Mouse (Mus musculus) forebrain, embryonic 11.5 days (tissue): ENCODE data around the gene Art3. TPM values are rescaled to one million over a fixed set of nuclear protein-coding genes. Genes with fewer than 3 reads are reported as not detected.
"Not testable (repeated sequence)": the region's sequence is repeated elsewhere in the genome, so short reads cannot be mapped to it uniquely, and the experiment has no call there.

Source experiments
- ATAC-seq: fragments of 200-750 bp; cut with Nextera tagmentation; replicated peaks from 2 replicates; pipeline ENCODE4 v1.8.0; 2017; ENCODE audit warnings: moderate TSS enrichment; ENCODE audit not compliant: low FRiP score
- DNase-seq: peaks from one replicate; pipeline ENCODE4 v3.0.0-alpha.2; 2017; ENCODE audit warnings: low spot score
- H3K27ac ChIP-seq: fragments of 300-500 bp; sonication (generic); 2 replicates; pipeline ENCODE4 v1.5.1; 2014; ENCODE audit warnings: low read depth, low read length
- H3K27me3 ChIP-seq: fragments of 300-500 bp; sonication (generic); 2 replicates; pipeline ENCODE4 v1.6.1; 2014; ENCODE audit warnings: mild to moderate bottlenecking, low read length, mixed read lengths; ENCODE audit not compliant: control insufficient read depth, insufficient read depth
- H3K36me3 ChIP-seq: fragments of 300-500 bp; sonication (generic); 2 replicates; pipeline ENCODE4 v1.6.1; 2014; ENCODE audit warnings: mild to moderate bottlenecking, low read length, moderate library complexity, mixed read lengths; ENCODE audit not compliant: control insufficient read depth, insufficient read depth
- H3K4me1 ChIP-seq: fragments of 300-500 bp; sonication (generic); replicated peaks from 2 replicates; pipeline ENCODE4 v1.6.1; 2014; ENCODE audit warnings: low read length, mixed read lengths; ENCODE audit not compliant: control insufficient read depth, insufficient read depth
- H3K4me2 ChIP-seq: fragments of 300-500 bp; sonication (generic); 2 replicates; pipeline ENCODE4 v1.6.1; 2014; ENCODE audit warnings: low read depth, mild to moderate bottlenecking, low read length, moderate library complexity, mixed read lengths; ENCODE audit not compliant: severe bottlenecking
- H3K4me3 ChIP-seq: fragments of 300-500 bp; sonication (generic); 2 replicates; pipeline ENCODE4 v1.5.1; 2014; ENCODE audit warnings: low read depth, low read length
- H3K9ac ChIP-seq: fragments of 300-500 bp; sonication (generic); 2 replicates; pipeline ENCODE4 v1.6.1; 2014; ENCODE audit warnings: low read length
- H3K9me3 ChIP-seq: fragments of 300-500 bp; sonication (generic); 2 replicates; pipeline ENCODE4 v1.6.1; 2016; ENCODE audit warnings: low read length, mixed read lengths; ENCODE audit not compliant: control insufficient read depth
- WGBS: fragments of 180-500 bp; shearing (Covaris S2); extraction: QIAGEN DNeasy Blood & Tissue Kit; methylation state at CpG from one replicate; pipeline ENCODE4 v1.1.7; 2014; 5-methylcytosine and 5-hydroxymethylcytosine counted together
- polyA plus RNA-seq: library from polyadenylated mRNA; unstranded; fragments of >200 nt; fragmentation: Nextera tagmentation; extraction: Ambion mirVana; gene quantifications from 2 replicates; pipeline ENCODE4 v1.2.1, GENCODE M21; 2014

Art3 gene
- polyA plus RNA-seq, 1 experiment from 2014 or later, result 0.75 TPM

GRCm38 (mm10) chr5:92352716-92353115 is 21.1 kb downstream of the Art3 start:
- H3K27me3 ChIP-seq, H3K9ac ChIP-seq, H3K4me2 ChIP-seq, H3K4me1 ChIP-seq, H3K4me3 ChIP-seq, H3K9me3 ChIP-seq, H3K27ac ChIP-seq, DNase-seq, ATAC-seq, H3K36me3 ChIP-seq: not testable (repeated sequence)
- WGBS, result 72% methylated on average over 4 of the region's 4 CpGs

- H3K4me3 ChIP-seq, result no peak overlapping the region
- H3K4me2 ChIP-seq, result no peak overlapping the region
- H3K9ac ChIP-seq, result no peak overlapping the region
- H3K4me1 ChIP-seq, result peaks cover 1% of the 10 kb centered on the region; the same call in 1 of the 2 replicates
- WGBS, result 53% methylated on average over 11 of the region's 11 CpGs
- H3K9me3 ChIP-seq, result no peaks in the 10 kb centered on the region
- ATAC-seq, result no peak
- DNase-seq, result no peak
- no peaks in the 10 kb centered on the region for H3K36me3 ChIP-seq
- H3K27me3 ChIP-seq, result no peaks in the 10 kb centered on the region
- no peak overlapping the region for H3K27ac ChIP-seq
Observed at GRCm38 (mm10) chr5:92353517-92353916, 21.9 kb downstream of the Art3 start.

DNA sequence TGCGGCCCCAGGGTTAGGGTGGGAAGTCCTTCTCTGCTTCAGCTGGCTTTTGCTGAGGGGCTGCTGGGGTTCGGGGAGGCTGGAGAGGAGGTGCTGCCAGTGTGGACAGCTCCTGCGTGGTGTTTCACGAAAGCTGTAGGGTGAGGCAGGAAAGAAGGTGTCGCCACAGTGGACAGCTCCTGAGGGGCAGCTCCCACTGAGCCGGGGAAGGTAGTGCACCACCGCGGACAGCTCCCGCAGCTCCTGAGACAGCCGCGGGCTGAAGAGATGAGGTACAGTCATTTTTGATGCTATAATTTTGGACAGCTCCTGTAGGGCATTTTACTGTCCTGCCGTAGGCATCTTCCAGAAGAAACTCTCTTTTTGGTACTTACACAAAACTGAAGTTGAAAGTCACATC is 26.4 kb downstream of the Art3 start:
- Histone ChIP-seq H3K4me1 (no peaks in the 10 kb centered on the region), H3K9me3 (no peaks in the 10 kb centered on the region), H3K36me3 (no peaks in the 10 kb centered on the region), H3K4me2 (no peak overlapping the region), H3K4me3 (no peak overlapping the region), H3K27ac (no peak overlapping the region), H3K27me3 (no peaks in the 10 kb centered on the region), H3K9ac (no peak overlapping the region)
- 69% methylated on average over 11 of the region's 12 CpGs for WGBS
- no peak for DNase-seq
- no peak for ATAC-seq

- Histone ChIP-seq H3K9ac (no peak overlapping the region), H3K9me3 (no peaks in the 10 kb centered on the region), H3K4me3 (no peak overlapping the region), H3K4me2 (no peak overlapping the region), H3K36me3 (no peaks in the 10 kb centered on the region), H3K27ac (no peak overlapping the region), H3K27me3 (no peaks in the 10 kb centered on the region), H3K4me1 (no peaks in the 10 kb centered on the region)
- 83% methylated on average over 11 of the region's 11 CpGs for WGBS
- DNase-seq (no peak), ATAC-seq (no peak)
Observed at GRCm38 (mm10) chr5:92358767-92359455, 27.3 kb downstream of the Art3 start.

DNA sequence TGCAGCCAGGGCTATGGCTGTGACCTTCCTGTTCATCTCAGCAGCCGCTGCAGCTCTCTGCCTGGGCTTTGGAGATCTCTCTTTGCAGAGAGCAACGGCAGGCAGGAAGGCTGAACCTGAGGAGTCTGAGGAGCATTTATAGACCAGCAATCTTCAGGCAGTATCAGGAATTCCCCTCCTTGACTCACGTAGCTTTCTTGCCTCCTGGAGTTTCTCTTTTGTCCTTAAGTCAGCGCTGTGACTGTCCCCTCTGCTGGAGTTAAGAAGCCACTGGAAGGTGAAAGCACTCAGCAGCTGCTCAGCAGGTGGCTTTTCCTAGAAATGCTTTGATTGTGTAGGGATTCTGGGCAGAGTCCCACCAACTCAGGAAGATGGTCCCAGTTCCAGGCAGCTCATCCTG is 31.6 kb downstream of the Art3 start:
- 16% methylated on average over 4 of the region's 4 CpGs for WGBS
- no peak overlapping the region for H3K4me2 ChIP-seq
- ATAC-seq (no peak), DNase-seq (no peak)
- no peak overlapping the region for H3K27ac ChIP-seq
- no peaks in the 10 kb centered on the region for H3K27me3 ChIP-seq
- H3K4me1 ChIP-seq, result no peaks in the 10 kb centered on the region
- H3K36me3 ChIP-seq, result no peaks in the 10 kb centered on the region
- H3K4me3 ChIP-seq, result no peak overlapping the region
- no peaks in the 10 kb centered on the region for H3K9me3 ChIP-seq
- no peak overlapping the region for H3K9ac ChIP-seq

GRCm38 (mm10) chr5:92364011-92364410 is 32.4 kb downstream of the Art3 start:
- Histone ChIP-seq H3K9ac (no peak overlapping the region), H3K36me3 (no peaks in the 10 kb centered on the region), H3K4me1 (no peaks in the 10 kb centered on the region), H3K4me3 (no peak overlapping the region), H3K27ac (no peak overlapping the region), H3K9me3 (no peaks in the 10 kb centered on the region), H3K4me2 (no peak overlapping the region), H3K27me3 (no peaks in the 10 kb centered on the region)
- DNase-seq (no peak), ATAC-seq (no peak)
- 92% methylated on average over 5 of the region's 5 CpGs for WGBS

GRCm38 (mm10) chr5:92365146-92365705 is 33.6 kb downstream of the Art3 start:
- no peaks in the 10 kb centered on the region for H3K36me3 ChIP-seq
- 80% methylated on average over 11 of the region's 11 CpGs for WGBS
- no peak for ATAC-seq

DNA sequence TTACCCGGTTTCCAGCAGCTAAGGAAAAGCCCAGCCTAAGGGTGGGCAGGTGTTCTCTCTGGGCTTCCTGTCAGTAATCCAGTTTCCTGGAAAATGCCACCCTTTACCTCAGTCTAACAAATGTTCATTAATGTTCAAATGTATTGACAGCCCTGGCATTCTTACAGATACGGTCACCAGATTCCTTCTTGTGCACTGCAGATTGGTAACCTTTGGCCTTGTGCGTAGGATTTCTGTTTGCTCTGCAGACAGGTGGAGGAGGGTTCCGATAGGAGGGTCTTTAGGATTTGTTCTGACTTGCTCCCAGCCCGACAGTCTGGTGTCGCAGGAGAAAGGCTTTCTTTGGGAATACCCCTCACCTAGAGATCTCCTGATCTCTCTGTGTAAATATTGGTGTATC is 34.9 kb downstream of the Art3 start:
- Histone ChIP-seq H3K4me2 (no peak overlapping the region), H3K27ac (no peak overlapping the region), H3K27me3 (no peaks in the 10 kb centered on the region), H3K4me3 (no peak overlapping the region), H3K36me3 (no peaks in the 10 kb centered on the region), H3K4me1 (no peaks in the 10 kb centered on the region), H3K9me3 (no peaks in the 10 kb centered on the region), H3K9ac (no peak overlapping the region)
- 76% methylated on average over 6 of the region's 6 CpGs for WGBS
- ATAC-seq, result no peak
- DNase-seq, result peak; percentile 4

More at GRCm38 (mm10) chr5:92365146-92365705, 33.6 kb downstream of the Art3 start:
- Histone ChIP-seq H3K9ac (no peak overlapping the region), H3K9me3 (no peaks in the 10 kb centered on the region), H3K27me3 (no peaks in the 10 kb centered on the region), H3K4me3 (no peak overlapping the region), H3K27ac (no peak overlapping the region), H3K4me1 (no peaks in the 10 kb centered on the region), H3K4me2 (no peak overlapping the region)
- no peak for DNase-seq

- Histone ChIP-seq H3K9me3 (no peaks in the 10 kb centered on the region), H3K36me3 (no peaks in the 10 kb centered on the region), H3K27ac (no peak overlapping the region), H3K27me3 (no peaks in the 10 kb centered on the region), H3K4me1 (no peaks in the 10 kb centered on the region), H3K4me3 (no peak overlapping the region), H3K9ac (no peak overlapping the region), H3K4me2 (no peak overlapping the region)
- WGBS, result 87% methylated on average over 10 of the region's 10 CpGs
- DNase-seq, result no peak
- ATAC-seq, result no peak
Observed at GRCm38 (mm10) chr5:92368392-92368791, 36.8 kb downstream of the Art3 start.
